Mouse (Mus musculus): Measurements from ENCODE around the gene Sectm1a. TPM values are rescaled to one million over a fixed set of nuclear protein-coding genes. Genes with fewer than 3 reads are reported as not detected.

The Sectm1a gene
- polyA plus RNA-seq, 1 experiment from 2014 or later: not detected

DNA sequence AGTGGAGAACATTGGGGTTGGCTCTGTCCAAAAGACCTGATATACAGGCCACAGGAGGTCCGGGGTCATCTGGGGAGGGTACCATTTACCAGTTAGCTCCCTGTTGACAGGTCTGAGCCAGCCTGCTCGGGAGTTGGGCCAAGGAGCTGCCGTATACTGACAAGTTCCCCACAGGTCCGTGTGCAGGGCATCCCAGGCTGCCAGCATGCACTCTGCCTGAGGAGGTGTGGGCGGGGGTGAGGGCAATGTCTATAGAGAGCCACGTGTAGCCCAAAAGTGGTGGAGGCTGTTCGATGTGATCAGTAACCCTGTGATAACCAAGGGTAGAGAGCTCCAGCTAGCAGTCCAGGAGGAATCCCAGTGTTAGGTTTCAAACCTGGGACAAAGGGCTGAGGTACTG, 18.7 kb upstream of the Sectm1a start:
- Histone ChIP-seq H3K4me2 (ENCODE audit: low read depth) (no peak overlapping the region), H3K27me3 (ENCODE audit: control insufficient read depth, insufficient read depth, low read length) (no peaks in the 10 kb centered on the region), H3K4me3 (ENCODE audit: low read depth, low read length) (no peak overlapping the region), H3K9ac (ENCODE audit: low read length) (no peak overlapping the region), H3K9me3 (ENCODE audit: control insufficient read depth, low read length) (no peaks in the 10 kb centered on the region), H3K36me3 (ENCODE audit: control insufficient read depth, insufficient read depth, low read length) (no peaks in the 10 kb centered on the region), H3K27ac (ENCODE audit: low read depth, low read length) (no peak overlapping the region), H3K4me1 (ENCODE audit: control insufficient read depth, insufficient read depth, low read length) (no peaks in the 10 kb centered on the region)
- ATAC-seq (ENCODE audit: insufficient read depth, low FRiP score, low TSS enrichment) (no peak), DNase-seq (ENCODE audit: low spot score) (no peak)
- 81% methylated on average over 7 of the region's 7 CpGs for WGBS

DNA sequence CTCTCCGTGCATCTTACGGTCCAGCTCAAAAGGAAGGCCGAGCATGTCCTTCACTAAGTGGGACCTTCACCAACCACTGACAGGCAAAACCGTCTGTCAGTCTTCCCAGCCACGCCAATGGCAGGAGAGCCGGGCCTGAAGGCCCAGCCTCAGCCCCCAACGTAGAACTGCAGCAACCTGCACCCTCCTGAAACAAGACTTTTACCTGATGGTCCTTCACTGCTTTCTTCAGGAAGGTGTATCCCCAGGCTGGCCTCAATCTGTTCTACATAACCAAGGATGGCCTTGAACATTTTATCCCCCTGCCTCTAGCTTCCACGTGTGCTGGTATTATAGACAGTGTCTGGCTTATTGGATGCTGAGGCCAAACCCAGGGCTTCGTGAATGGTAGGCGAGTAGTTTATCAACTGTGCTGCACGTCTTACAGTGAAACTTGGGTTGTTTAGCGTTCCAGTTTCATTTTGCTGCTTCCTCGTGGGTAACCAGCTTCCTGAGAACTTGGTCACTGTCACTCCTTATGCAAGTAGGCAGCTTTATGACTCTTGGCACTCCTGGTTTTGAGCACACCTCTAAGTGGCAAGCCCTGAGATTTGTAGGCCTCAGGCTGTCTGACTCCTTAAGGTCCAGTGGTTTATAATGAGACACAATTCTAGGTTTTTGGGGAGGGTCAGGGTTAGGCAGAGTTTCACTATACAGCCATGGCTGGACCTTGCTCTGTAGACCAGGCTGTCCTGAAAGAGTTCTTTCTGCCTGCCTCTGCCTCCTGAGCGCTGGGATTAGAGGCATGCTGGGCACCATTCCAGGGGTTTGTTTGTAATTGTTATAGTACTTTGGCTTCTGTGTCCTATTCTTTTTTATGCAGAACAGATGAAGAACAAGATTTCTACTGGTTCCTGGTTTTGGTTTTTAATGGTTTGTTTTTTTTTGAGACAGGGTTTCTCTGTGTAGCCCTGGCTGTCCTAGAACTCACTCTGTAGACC, 11.9 kb upstream of the Sectm1a start:
- no peak for DNase-seq (ENCODE audit: low spot score)
- 92% methylated on average over 14 of the region's 14 CpGs for WGBS

DNA sequence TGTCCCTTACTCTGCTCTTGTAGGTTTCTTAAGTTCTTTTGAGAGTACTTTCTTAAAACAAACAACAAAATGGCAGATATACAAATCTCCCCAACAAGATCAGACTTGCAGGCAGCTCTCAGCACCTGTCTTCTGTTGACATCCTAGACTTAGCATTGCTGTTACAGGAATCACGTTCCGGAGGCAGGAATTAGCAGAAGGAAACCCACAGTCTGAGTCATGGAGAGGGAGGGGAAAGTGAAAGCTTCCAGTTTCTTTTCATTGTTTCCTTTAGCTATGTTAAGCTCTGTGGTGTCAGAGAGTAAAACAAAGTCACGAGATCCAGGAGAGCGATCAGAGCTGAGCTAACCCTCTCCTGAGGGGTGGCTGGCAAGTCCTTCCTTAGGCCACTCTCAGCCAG, 9.9 kb upstream of the Sectm1a start:
- no peaks in the 10 kb centered on the region for H3K27me3 ChIP-seq (ENCODE audit: control insufficient read depth, insufficient read depth, low read length)
- ATAC-seq (ENCODE audit: insufficient read depth, low FRiP score, low TSS enrichment) (no peak), DNase-seq (ENCODE audit: low spot score) (no peak)
- no peak overlapping the region for H3K9ac ChIP-seq (ENCODE audit: low read length)
- H3K4me1 ChIP-seq (ENCODE audit: control insufficient read depth, insufficient read depth, low read length): no peaks in the 10 kb centered on the region
- no peak overlapping the region for H3K27ac ChIP-seq (ENCODE audit: low read depth, low read length)
- H3K4me3 ChIP-seq (ENCODE audit: low read depth, low read length): no peak overlapping the region
- no peak overlapping the region for H3K4me2 ChIP-seq (ENCODE audit: low read depth)
- H3K36me3 ChIP-seq (ENCODE audit: control insufficient read depth, insufficient read depth, low read length): no peaks in the 10 kb centered on the region
- H3K9me3 ChIP-seq (ENCODE audit: control insufficient read depth, low read length): no peaks in the 10 kb centered on the region
- WGBS: 73% methylated on average over 4 of the region's 4 CpGs

More for the DNA sequence above, 11.9 kb upstream of the Sectm1a start:
- no peaks in the 10 kb centered on the region for H3K36me3 ChIP-seq (ENCODE audit: control insufficient read depth, insufficient read depth, low read length)
- no peaks in the 10 kb centered on the region for H3K9me3 ChIP-seq (ENCODE audit: control insufficient read depth, low read length)
- no peak overlapping the region for H3K4me3 ChIP-seq (ENCODE audit: low read depth, low read length)
- no peak for ATAC-seq (ENCODE audit: insufficient read depth, low FRiP score, low TSS enrichment)
- no peaks in the 10 kb centered on the region for H3K4me1 ChIP-seq (ENCODE audit: control insufficient read depth, insufficient read depth, low read length)
- H3K9ac ChIP-seq (ENCODE audit: low read length): no peak overlapping the region
- no peaks in the 10 kb centered on the region for H3K27me3 ChIP-seq (ENCODE audit: control insufficient read depth, insufficient read depth, low read length)
- H3K4me2 ChIP-seq (ENCODE audit: low read depth): no peak overlapping the region
- no peak overlapping the region for H3K27ac ChIP-seq (ENCODE audit: low read depth, low read length)

DNA sequence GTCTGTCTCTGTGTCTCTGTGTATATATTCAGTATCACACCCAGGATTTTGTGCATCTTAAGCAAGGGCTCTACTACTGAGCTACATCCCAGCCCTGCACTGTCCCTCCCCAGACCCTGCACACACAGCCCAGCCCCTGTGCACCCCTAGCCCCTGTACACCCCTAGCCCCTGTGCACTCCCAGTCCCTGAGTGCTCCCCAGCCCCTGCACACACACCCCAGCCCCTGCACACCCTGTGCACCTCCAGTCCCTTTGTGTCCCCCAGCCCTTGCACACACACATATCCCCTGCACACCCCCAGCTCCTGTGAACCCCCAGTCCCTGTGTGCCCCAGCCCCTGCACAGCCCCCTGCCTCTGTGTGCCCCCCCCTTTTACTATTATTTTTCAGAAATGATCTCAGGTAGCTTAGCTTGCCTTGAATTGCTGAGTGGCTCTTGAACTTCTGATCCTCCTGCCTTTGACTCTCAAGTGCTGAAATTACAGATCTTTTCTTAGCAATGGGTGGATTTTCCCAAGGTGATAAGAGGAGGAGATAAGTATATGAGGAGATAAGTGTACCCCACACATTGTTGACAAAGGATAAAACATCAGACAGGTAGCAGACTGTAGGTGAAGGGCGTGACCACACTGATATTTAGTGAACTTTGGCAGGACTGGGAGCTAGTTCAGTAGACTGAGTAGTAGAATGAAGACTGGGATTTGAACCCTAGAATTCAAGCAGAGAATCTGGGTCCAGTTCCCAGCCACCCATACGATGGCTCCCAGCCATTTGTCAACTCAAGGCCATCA, 8.9 kb upstream of the Sectm1a start:
- H3K27ac ChIP-seq (ENCODE audit: low read depth, low read length): no peak overlapping the region
- no peaks in the 10 kb centered on the region for H3K9me3 ChIP-seq (ENCODE audit: control insufficient read depth, low read length)
- H3K4me3 ChIP-seq (ENCODE audit: low read depth, low read length): no peak overlapping the region
- H3K4me2 ChIP-seq (ENCODE audit: low read depth): no peak overlapping the region
- WGBS: 91% methylated on average over 2 of the region's 2 CpGs
- no peaks in the 10 kb centered on the region for H3K4me1 ChIP-seq (ENCODE audit: control insufficient read depth, insufficient read depth, low read length)
- no peak overlapping the region for H3K9ac ChIP-seq (ENCODE audit: low read length)
- no peaks in the 10 kb centered on the region for H3K36me3 ChIP-seq (ENCODE audit: control insufficient read depth, insufficient read depth, low read length)
- ATAC-seq (ENCODE audit: insufficient read depth, low FRiP score, low TSS enrichment): no peak
- no peak for DNase-seq (ENCODE audit: low spot score)
- H3K27me3 ChIP-seq (ENCODE audit: control insufficient read depth, insufficient read depth, low read length): no peaks in the 10 kb centered on the region

DNA sequence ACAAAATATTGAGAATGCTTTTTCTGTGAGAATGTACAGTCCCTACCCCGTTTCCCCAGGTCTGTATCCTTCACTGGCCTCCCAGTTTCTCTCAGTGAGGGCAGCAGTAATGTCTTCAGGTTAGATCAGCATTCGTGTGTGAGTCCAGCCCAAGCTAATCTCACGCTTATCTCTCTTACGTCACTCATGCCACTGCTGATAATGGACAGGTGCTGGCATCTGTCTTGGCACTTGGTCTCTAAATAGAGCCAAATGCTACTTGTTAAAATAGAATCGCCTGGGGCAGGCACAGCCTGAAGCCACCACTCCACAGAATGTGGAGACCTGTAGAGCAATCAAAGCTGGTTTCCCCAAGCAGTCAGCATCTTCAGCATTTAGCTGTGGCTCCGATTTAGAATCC, 8.0 kb upstream of the Sectm1a start:
- Histone ChIP-seq H3K4me3 (ENCODE audit: low read depth, low read length) (no peak overlapping the region), H3K9me3 (ENCODE audit: control insufficient read depth, low read length) (no peaks in the 10 kb centered on the region), H3K27me3 (ENCODE audit: control insufficient read depth, insufficient read depth, low read length) (no peaks in the 10 kb centered on the region), H3K4me1 (ENCODE audit: control insufficient read depth, insufficient read depth, low read length) (no peaks in the 10 kb centered on the region), H3K36me3 (ENCODE audit: control insufficient read depth, insufficient read depth, low read length) (no peaks in the 10 kb centered on the region), H3K27ac (ENCODE audit: low read depth, low read length) (no peak overlapping the region), H3K9ac (ENCODE audit: low read length) (no peak overlapping the region), H3K4me2 (ENCODE audit: low read depth) (no peak overlapping the region)
- DNase-seq (ENCODE audit: low spot score) (no peak), ATAC-seq (ENCODE audit: insufficient read depth, low FRiP score, low TSS enrichment) (no peak)
- 81% methylated on average over 6 of the region's 6 CpGs for WGBS

DNA sequence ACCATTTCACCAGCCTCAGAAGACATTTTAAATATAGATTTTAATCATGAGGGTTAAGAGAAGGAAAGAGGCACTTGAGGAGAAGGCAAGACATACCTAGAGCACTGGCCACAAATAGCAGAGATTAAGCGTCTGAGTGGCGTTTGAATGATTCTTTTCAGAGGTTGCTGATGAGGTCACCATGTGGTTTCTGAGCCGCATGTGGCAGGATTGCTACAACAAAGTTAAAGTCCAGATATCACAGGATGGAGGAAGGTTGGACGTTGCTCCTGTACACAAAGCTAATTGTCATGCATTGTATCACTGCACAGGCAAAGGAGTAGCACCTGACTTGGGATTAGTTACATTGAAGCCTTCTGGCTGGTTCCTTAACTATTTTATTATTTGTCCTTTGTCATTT, 5.3 kb upstream of the Sectm1a start:
- Histone ChIP-seq H3K36me3 (ENCODE audit: control insufficient read depth, insufficient read depth, low read length) (no peaks in the 10 kb centered on the region), H3K9ac (ENCODE audit: low read length) (no peak overlapping the region), H3K4me2 (ENCODE audit: low read depth) (no peak overlapping the region), H3K4me1 (ENCODE audit: control insufficient read depth, insufficient read depth, low read length) (no peaks in the 10 kb centered on the region), H3K27me3 (ENCODE audit: control insufficient read depth, insufficient read depth, low read length) (no peaks in the 10 kb centered on the region), H3K4me3 (ENCODE audit: low read depth, low read length) (no peak overlapping the region), H3K27ac (ENCODE audit: low read depth, low read length) (no peak overlapping the region), H3K9me3 (ENCODE audit: control insufficient read depth, low read length) (no peaks in the 10 kb centered on the region)
- DNase-seq (ENCODE audit: low spot score) (no peak), ATAC-seq (ENCODE audit: insufficient read depth, low FRiP score, low TSS enrichment) (no peak)
- 79% methylated on average over 4 of the region's 4 CpGs for WGBS

DNA sequence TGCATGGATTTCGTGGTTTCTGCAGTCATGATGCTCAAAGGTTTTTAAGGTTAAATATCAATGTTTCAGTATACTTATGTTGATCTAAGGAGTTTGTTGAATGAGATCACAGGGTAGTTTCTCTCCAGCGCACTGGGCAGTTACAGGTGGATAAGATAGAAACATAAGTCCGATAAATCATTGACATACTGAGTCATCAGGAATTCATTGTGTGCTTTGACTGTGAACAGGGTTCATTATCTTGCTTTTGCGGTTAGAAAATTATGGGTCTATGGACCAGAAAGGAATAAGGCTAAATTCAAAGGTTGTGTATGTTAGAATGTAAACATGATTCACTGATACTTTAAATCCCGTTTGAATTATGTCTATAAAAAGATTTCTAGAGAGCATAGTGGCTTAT, 4.2 kb upstream of the Sectm1a start:
- no peak for ATAC-seq (ENCODE audit: insufficient read depth, low FRiP score, low TSS enrichment)
- Histone ChIP-seq H3K27me3 (ENCODE audit: control insufficient read depth, insufficient read depth, low read length) (no peaks in the 10 kb centered on the region), H3K4me2 (ENCODE audit: low read depth) (no peak overlapping the region), H3K9me3 (ENCODE audit: control insufficient read depth, low read length) (no peaks in the 10 kb centered on the region), H3K4me1 (ENCODE audit: control insufficient read depth, insufficient read depth, low read length) (no peaks in the 10 kb centered on the region), H3K27ac (ENCODE audit: low read depth, low read length) (no peak overlapping the region), H3K36me3 (ENCODE audit: control insufficient read depth, insufficient read depth, low read length) (no peaks in the 10 kb centered on the region), H3K9ac (ENCODE audit: low read length) (no peak overlapping the region), H3K4me3 (ENCODE audit: low read depth, low read length) (no peak overlapping the region)
- no peak for DNase-seq (ENCODE audit: low spot score)
- 83% methylated on average over 5 of the region's 5 CpGs for WGBS

DNA sequence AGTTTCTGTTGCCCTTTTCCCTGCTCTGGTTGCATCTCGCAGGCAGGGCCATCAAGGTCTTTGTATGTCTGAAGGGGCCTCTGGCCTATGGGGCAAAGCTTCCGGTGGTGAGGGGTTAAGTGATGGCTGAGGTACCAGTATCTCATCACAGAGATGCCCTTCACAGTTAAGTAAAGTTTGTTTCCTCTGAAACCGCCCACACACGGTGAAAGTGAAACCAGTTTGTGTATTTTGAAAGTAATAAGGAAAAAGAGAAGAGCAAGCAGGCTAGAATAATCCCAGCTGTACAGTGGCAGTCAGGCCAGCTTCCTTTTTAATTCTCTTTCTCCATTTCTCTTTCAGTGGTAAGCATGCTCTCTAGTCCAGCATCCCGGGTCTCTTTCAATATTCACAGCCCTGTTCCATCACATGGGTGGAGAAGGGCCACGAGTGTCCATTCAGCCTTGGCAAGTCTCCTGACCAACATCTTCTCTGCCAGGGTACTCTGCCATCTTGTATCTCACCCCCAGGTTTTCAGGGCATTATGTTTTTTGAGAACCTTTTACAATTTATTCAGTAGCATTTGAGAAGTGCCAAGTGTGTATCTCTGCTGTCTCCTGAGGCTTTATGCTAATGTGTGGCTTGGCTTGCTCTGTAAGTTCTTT, 2.0 kb upstream of the Sectm1a start:
- H3K36me3 ChIP-seq (ENCODE audit: control insufficient read depth, insufficient read depth, low read length): no peaks in the 10 kb centered on the region
- no peak overlapping the region for H3K9ac ChIP-seq (ENCODE audit: low read length)
- DNase-seq (ENCODE audit: low spot score): no peak
- no peaks in the 10 kb centered on the region for H3K27me3 ChIP-seq (ENCODE audit: control insufficient read depth, insufficient read depth, low read length)
- 83% methylated on average over 6 of the region's 6 CpGs for WGBS
- no peaks in the 10 kb centered on the region for H3K4me1 ChIP-seq (ENCODE audit: control insufficient read depth, insufficient read depth, low read length)
- no peaks in the 10 kb centered on the region for H3K9me3 ChIP-seq (ENCODE audit: control insufficient read depth, low read length)
- H3K4me2 ChIP-seq (ENCODE audit: low read depth): no peak overlapping the region
- ATAC-seq (ENCODE audit: insufficient read depth, low FRiP score, low TSS enrichment): no peak
- no peak overlapping the region for H3K4me3 ChIP-seq (ENCODE audit: low read depth, low read length)
- no peak overlapping the region for H3K27ac ChIP-seq (ENCODE audit: low read depth, low read length)
